Mouse (Mus musculus): ENCODE data around the gene Wbp11. TPM values are rescaled to one million over a fixed set of nuclear protein-coding genes. Genes with fewer than 3 reads are reported as not detected.

The Wbp11 gene
- polyA plus RNA-seq, 1 experiment, result 164 TPM

DNA sequence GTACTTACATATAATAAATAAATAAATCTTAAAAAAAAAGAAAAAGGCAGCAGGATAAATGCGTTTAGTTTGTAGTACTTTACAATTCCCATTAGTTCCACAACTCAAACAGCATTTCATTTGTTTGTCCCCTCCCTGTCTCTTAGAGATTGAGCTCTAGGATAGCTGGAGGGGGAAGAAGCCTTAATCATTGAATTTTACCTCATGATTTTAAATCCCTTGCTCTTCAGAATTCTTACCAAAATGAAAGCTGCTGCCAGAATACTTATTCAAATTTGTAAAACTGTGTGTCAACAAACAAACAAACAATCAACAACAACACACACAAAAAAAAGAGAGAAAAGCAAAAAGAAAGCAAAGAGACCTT lies 22.6 kb downstream of the Wbp11 start:
- Histone ChIP-seq H3K27ac (ENCODE audit: insufficient read depth, low read length) (no peak overlapping the region), H3K9ac (ENCODE audit: low read depth, poor library complexity, severe bottlenecking) (no peak overlapping the region), H3K4me1 (ENCODE audit: control insufficient read depth, insufficient read depth, low read length) (peaks cover 6% of the 10 kb centered on the region), H3K4me3 (ENCODE audit: low read depth, low read length) (no peak overlapping the region), H3K36me3 (ENCODE audit: control insufficient read depth, insufficient read depth, low read length, poor library complexity, severe bottlenecking) (peaks cover 9% of the 10 kb centered on the region; the same call in 1 of the 2 replicates), H3K27me3 (ENCODE audit: control insufficient read depth, insufficient read depth, low read length, poor library complexity, severe bottlenecking) (no peaks in the 10 kb centered on the region; the same call in 1 of the 2 replicates), H3K9me3 (replicated peaks; ENCODE audit: control insufficient read depth, insufficient read depth, low read length, poor library complexity, severe bottlenecking) (peaks cover 3% of the 10 kb centered on the region; the same call in 1 of the 2 replicates)
- TF ChIP-seq EP300 (IDR thresholded peaks at IDR 0.05; ENCODE audit: insufficient read depth, low read depth, low read length) (no peak), POLR2A (IDR thresholded peaks at IDR 0.05; ENCODE audit: insufficient read depth, low read length) (no peak), CTCF (IDR thresholded peaks at IDR 0.05; ENCODE audit: low read depth, low read length) (no peak)

DNA sequence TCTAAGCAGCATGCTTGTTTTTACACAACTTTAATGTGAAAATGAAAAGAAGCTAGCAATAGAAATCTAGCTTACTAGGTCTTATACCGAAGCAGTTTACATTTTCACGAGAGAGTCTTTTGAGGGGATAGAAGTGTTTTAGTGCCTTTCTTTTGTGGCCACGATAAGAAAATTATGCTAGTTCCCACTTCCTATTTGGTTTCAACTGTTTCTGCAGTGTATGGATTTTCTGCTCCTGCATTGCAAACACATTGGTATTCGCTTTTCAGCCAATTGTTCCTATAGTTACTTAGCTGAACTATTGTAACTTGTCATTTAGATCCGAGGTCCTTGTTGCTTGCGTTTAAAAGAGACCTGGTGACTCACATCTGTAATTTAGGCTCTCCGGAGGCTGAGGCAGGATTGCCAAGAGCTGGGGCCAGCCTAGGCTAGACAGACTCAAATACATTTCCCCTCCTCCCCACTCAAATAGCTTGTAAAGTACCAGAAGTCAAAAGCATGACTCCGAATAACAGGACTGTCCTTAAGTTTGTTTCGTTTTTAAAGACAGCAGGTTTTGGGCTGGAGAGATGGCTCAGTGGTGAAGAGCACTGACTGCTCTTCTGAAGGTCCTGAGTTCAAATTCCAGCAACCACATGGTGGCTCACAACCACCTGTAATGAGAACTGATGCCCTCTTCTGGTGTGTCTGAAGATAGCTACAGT lies 23.2 kb downstream of the Wbp11 start:
- Histone ChIP-seq H3K27me3 (ENCODE audit: control insufficient read depth, insufficient read depth, low read length, poor library complexity, severe bottlenecking) (no peaks in the 10 kb centered on the region; the same call in 1 of the 2 replicates), H3K4me3 (ENCODE audit: low read depth, low read length) (0 out of 2 replicates have a peak overlapping the region, but pooled peaks have one; percentile 8), H3K9ac (ENCODE audit: low read depth, poor library complexity, severe bottlenecking) (peak overlapping the region; percentile 29; the same call in 1 of the 2 replicates)

GRCm38 (mm10) chr6:136803739-136804633 lies 24.0 kb downstream of the Wbp11 start, which contains the start of gene Hist4h4:
Hist4h4 (minus strand) TSS chr6:136804415.
- Histone ChIP-seq H3K4me1 (ENCODE audit: control insufficient read depth, insufficient read depth, low read length) (peaks cover 4% of the 10 kb centered on the region), H3K27me3 (ENCODE audit: control insufficient read depth, insufficient read depth, low read length, poor library complexity, severe bottlenecking) (no peaks in the 10 kb centered on the region; the same call in 1 of the 2 replicates), H3K9ac (ENCODE audit: low read depth, poor library complexity, severe bottlenecking) (peak within 1 kb of the TSS; percentile 68), H3K9me3 (replicated peaks; ENCODE audit: control insufficient read depth, insufficient read depth, low read length, poor library complexity, severe bottlenecking) (peaks cover 3% of the 10 kb centered on the region; the same call in 1 of the 2 replicates), H3K27ac (ENCODE audit: insufficient read depth, low read length) (peak within 1 kb of the TSS; percentile 67), H3K4me3 (ENCODE audit: low read depth, low read length) (peak within 1 kb of the TSS; percentile 65), H3K36me3 (ENCODE audit: control insufficient read depth, insufficient read depth, low read length, poor library complexity, severe bottlenecking) (no peaks in the 10 kb centered on the region)
- TF ChIP-seq CTCF (IDR thresholded peaks at IDR 0.05; ENCODE audit: low read depth, low read length) (no peak), EP300 (IDR thresholded peaks at IDR 0.05; ENCODE audit: insufficient read depth, low read depth, low read length) (0 out of 2 replicates have a peak, but pooled peaks have one; percentile 10), POLR2A (IDR thresholded peaks at IDR 0.05; ENCODE audit: insufficient read depth, low read length) (peak; percentile 92)

More for the DNA sequence above, 23.2 kb downstream of the Wbp11 start:
- peaks cover 4% of the 10 kb centered on the region; the same call in 1 of the 2 replicates for H3K36me3 ChIP-seq (ENCODE audit: control insufficient read depth, insufficient read depth, low read length, poor library complexity, severe bottlenecking)
- TF ChIP-seq CTCF (IDR thresholded peaks at IDR 0.05; ENCODE audit: low read depth, low read length), result no peak
- TF ChIP-seq EP300 (IDR thresholded peaks at IDR 0.05; ENCODE audit: insufficient read depth, low read depth, low read length), result no peak
- no peak for TF ChIP-seq POLR2A (IDR thresholded peaks at IDR 0.05; ENCODE audit: insufficient read depth, low read length)
- H3K4me1 ChIP-seq (ENCODE audit: control insufficient read depth, insufficient read depth, low read length), result peaks cover 4% of the 10 kb centered on the region
- H3K9me3 ChIP-seq (replicated peaks; ENCODE audit: control insufficient read depth, insufficient read depth, low read length, poor library complexity, severe bottlenecking), result peaks cover 3% of the 10 kb centered on the region; the same call in 1 of the 2 replicates
- H3K27ac ChIP-seq (ENCODE audit: insufficient read depth, low read length), result peak overlapping the region; percentile 54

GRCm38 (mm10) chr6:136803093-136803738 lies 24.8 kb downstream of the Wbp11 start:
- peak overlapping the region; percentile 22; the same call in 1 of the 2 replicates for H3K27ac ChIP-seq (ENCODE audit: insufficient read depth, low read length)
- TF ChIP-seq EP300 (IDR thresholded peaks at IDR 0.05; ENCODE audit: insufficient read depth, low read depth, low read length) (no peak), CTCF (IDR thresholded peaks at IDR 0.05; ENCODE audit: low read depth, low read length) (no peak), POLR2A (IDR thresholded peaks at IDR 0.05; ENCODE audit: insufficient read depth, low read length) (no peak)
- peak overlapping the region; percentile 34 for H3K4me3 ChIP-seq (ENCODE audit: low read depth, low read length)
- H3K9me3 ChIP-seq (replicated peaks; ENCODE audit: control insufficient read depth, insufficient read depth, low read length, poor library complexity, severe bottlenecking), result peaks cover 3% of the 10 kb centered on the region; the same call in 1 of the 2 replicates
- H3K9ac ChIP-seq (ENCODE audit: low read depth, poor library complexity, severe bottlenecking), result peak overlapping the region; percentile 68
- H3K4me1 ChIP-seq (ENCODE audit: control insufficient read depth, insufficient read depth, low read length), result peaks cover 4% of the 10 kb centered on the region
- no peaks in the 10 kb centered on the region for H3K36me3 ChIP-seq (ENCODE audit: control insufficient read depth, insufficient read depth, low read length, poor library complexity, severe bottlenecking)
- no peaks in the 10 kb centered on the region; the same call in 1 of the 2 replicates for H3K27me3 ChIP-seq (ENCODE audit: control insufficient read depth, insufficient read depth, low read length, poor library complexity, severe bottlenecking)

- peaks cover 3% of the 10 kb centered on the region; the same call in 1 of the 2 replicates for H3K9me3 ChIP-seq (replicated peaks; ENCODE audit: control insufficient read depth, insufficient read depth, low read length, poor library complexity, severe bottlenecking)
- no peak overlapping the region for H3K4me3 ChIP-seq (ENCODE audit: low read depth, low read length)
- no peaks in the 10 kb centered on the region; the same call in 1 of the 2 replicates for H3K27me3 ChIP-seq (ENCODE audit: control insufficient read depth, insufficient read depth, low read length, poor library complexity, severe bottlenecking)
- H3K27ac ChIP-seq (ENCODE audit: insufficient read depth, low read length), result no peak overlapping the region
- H3K9ac ChIP-seq (ENCODE audit: low read depth, poor library complexity, severe bottlenecking), result no peak overlapping the region
- no peaks in the 10 kb centered on the region for H3K36me3 ChIP-seq (ENCODE audit: control insufficient read depth, insufficient read depth, low read length, poor library complexity, severe bottlenecking)
- H3K4me1 ChIP-seq (ENCODE audit: control insufficient read depth, insufficient read depth, low read length), result no peaks in the 10 kb centered on the region
- TF ChIP-seq EP300 (IDR thresholded peaks at IDR 0.05; ENCODE audit: insufficient read depth, low read depth, low read length) (no peak), POLR2A (IDR thresholded peaks at IDR 0.05; ENCODE audit: insufficient read depth, low read length) (no peak), CTCF (IDR thresholded peaks at IDR 0.05; ENCODE audit: low read depth, low read length) (no peak)
These were observed 26.8 kb downstream of the Wbp11 start for GRCm38 (mm10) chr6:136801274-136801673.
